Comparison of ENCODE assay signal across 16 mouse cellular contexts in the genomic region with DNA sequence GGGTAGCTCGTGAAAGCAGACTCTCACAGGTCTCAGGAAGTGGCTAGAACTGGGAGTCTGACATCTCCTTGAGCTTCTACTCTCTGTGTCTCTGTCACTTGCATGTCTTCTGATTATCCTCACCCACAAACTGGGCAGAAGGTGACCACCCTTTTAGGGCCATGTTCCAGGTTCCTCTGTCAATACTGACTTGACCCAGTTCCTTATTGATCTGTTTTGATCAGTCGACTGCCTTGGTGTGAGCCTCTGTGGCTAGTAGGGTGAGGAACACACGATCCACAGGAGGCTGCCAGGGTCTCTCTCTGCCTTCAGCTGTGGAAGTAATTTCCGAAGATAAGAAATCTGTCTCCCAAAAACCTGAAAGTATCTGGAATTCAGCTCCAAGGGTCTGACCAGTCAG.
"Had no signal": no experiment of that assay in that cellular context is flagged by ENCODE, and none has a peak within 500 bp of the region (broad histone marks: within the 10 kb centered on the region; RNA-seq: fewer than 3 reads in every experiment).

No protein-coding gene starts in this region.

- H3K27ac ChIP-seq: neural tube, embryonic 13.5 days; neural tube, embryonic 15.5 days; stomach, embryonic 15.5 days; stomach, postnatal 0 days had no signal

- H3K9ac ChIP-seq: neural tube, embryonic 13.5 days; neural tube, embryonic 15.5 days; stomach, embryonic 15.5 days had no signal

- H3K4me2 ChIP-seq: neural tube, embryonic 13.5 days; neural tube, embryonic 15.5 days; stomach, embryonic 15.5 days had no signal

- H3K9me3 ChIP-seq: neural tube, embryonic 13.5 days; neural tube, embryonic 15.5 days; stomach, embryonic 15.5 days had no signal

- H3K27me3 ChIP-seq: neural tube, embryonic 15.5 days; stomach, embryonic 15.5 days had no signal

- DNase-seq: retina, postnatal 1 day; right cerebral cortex, adult 18-20 months; right cerebral cortex, postnatal 14 days; right cerebral cortex, postnatal 25 days; right cerebral cortex, postnatal 4 days; spleen, adult 18-20 months; thymus, adult 18-20 months; thymus, adult 2 months; thymus, postnatal 14 days; thymus, postnatal 25 days; thymus, postnatal 36 days; thymus, postnatal 4 days had no signal

- H3K36me3 ChIP-seq: neural tube, embryonic 13.5 days; neural tube, embryonic 15.5 days; stomach, embryonic 15.5 days had no signal

- H3K4me3 ChIP-seq: neural tube, embryonic 13.5 days; neural tube, embryonic 15.5 days; stomach, embryonic 15.5 days had no signal
